Mouse (Mus musculus): ENCODE data around the gene Reps2. TPM values are rescaled to one million over a fixed set of nuclear protein-coding genes. Genes with fewer than 3 reads are reported as not detected.

Gene Reps2
- polyA plus RNA-seq, 1 experiment from 2014 or later: 0.25 TPM

- no peak overlapping the region for H3K4me2 ChIP-seq
- H3K9ac ChIP-seq: no peak overlapping the region
- H3K4me3 ChIP-seq: no peak overlapping the region
- 0 out of 2 replicates have a peak, but pooled peaks cover 4% of the 10 kb centered on the region for H3K27me3 ChIP-seq (replicated peaks)
- ATAC-seq (ENCODE audit: extremely low read depth, insufficient number of reproducible peaks, low FRiP score, low TSS enrichment): no peak
- H3K27ac ChIP-seq (replicated peaks): no peak overlapping the region
- H3K4me1 ChIP-seq: no peaks in the 10 kb centered on the region
- 61% methylated on average over 3 of the region's 3 CpGs for WGBS
- H3K9me3 ChIP-seq: no peaks in the 10 kb centered on the region
- no peaks in the 10 kb centered on the region for H3K36me3 ChIP-seq
Measured at GRCm38 (mm10) chrX:162584349-162584748, 59.1 kb downstream of the Reps2 start.

- H3K4me3 ChIP-seq: no peak overlapping the region
- no peak overlapping the region for H3K9ac ChIP-seq
- H3K4me2 ChIP-seq: no peak overlapping the region
- 0 out of 2 replicates have a peak, but pooled peaks cover 7% of the 10 kb centered on the region for H3K27me3 ChIP-seq (replicated peaks)
- H3K27ac ChIP-seq (replicated peaks): no peak overlapping the region
- no peaks in the 10 kb centered on the region for H3K36me3 ChIP-seq
- no peaks in the 10 kb centered on the region for H3K9me3 ChIP-seq
- ATAC-seq (ENCODE audit: extremely low read depth, insufficient number of reproducible peaks, low FRiP score, low TSS enrichment): no peak
- no peaks in the 10 kb centered on the region for H3K4me1 ChIP-seq
- WGBS: 68% methylated on average over 3 of the region's 3 CpGs
Measured at GRCm38 (mm10) chrX:162580521-162580920, 62.9 kb downstream of the Reps2 start.

- WGBS: 75% methylated on average over 2 of the region's 2 CpGs
- Histone ChIP-seq H3K4me2 (no peak overlapping the region), H3K4me3 (no peak overlapping the region), H3K9me3 (no peaks in the 10 kb centered on the region), H3K27me3 (replicated peaks) (no peaks in the 10 kb centered on the region), H3K36me3 (no peaks in the 10 kb centered on the region), H3K4me1 (no peaks in the 10 kb centered on the region), H3K27ac (replicated peaks) (no peak overlapping the region), H3K9ac (no peak overlapping the region)
- no peak for ATAC-seq (ENCODE audit: extremely low read depth, insufficient number of reproducible peaks, low FRiP score, low TSS enrichment)
Measured at GRCm38 (mm10) chrX:162568439-162568838, 75.0 kb downstream of the Reps2 start.

GRCm38 (mm10) chrX:162565501-162565900 lies 77.9 kb downstream of the Reps2 start:
- no peaks in the 10 kb centered on the region for H3K36me3 ChIP-seq
- no peak overlapping the region for H3K9ac ChIP-seq
- H3K4me2 ChIP-seq: no peak overlapping the region
- H3K4me1 ChIP-seq: no peaks in the 10 kb centered on the region
- no peak for ATAC-seq (ENCODE audit: extremely low read depth, insufficient number of reproducible peaks, low FRiP score, low TSS enrichment)
- H3K9me3 ChIP-seq: no peaks in the 10 kb centered on the region
- 82% methylated on average over 4 of the region's 4 CpGs for WGBS
- no peaks in the 10 kb centered on the region for H3K27me3 ChIP-seq (replicated peaks)
- H3K27ac ChIP-seq (replicated peaks): no peak overlapping the region
- H3K4me3 ChIP-seq: no peak overlapping the region

- Histone ChIP-seq H3K4me1 (peaks cover 12% of the 10 kb centered on the region), H3K4me2 (no peak overlapping the region), H3K27me3 (replicated peaks) (peaks cover 9% of the 10 kb centered on the region; the same call in 1 of the 2 replicates), H3K27ac (replicated peaks) (no peak overlapping the region), H3K9ac (no peak overlapping the region), H3K9me3 (no peaks in the 10 kb centered on the region), H3K4me3 (no peak overlapping the region), H3K36me3 (no peaks in the 10 kb centered on the region)
- ATAC-seq (ENCODE audit: extremely low read depth, insufficient number of reproducible peaks, low FRiP score, low TSS enrichment): no peak
- WGBS: 32% methylated on average over 6 of the region's 6 CpGs
Measured at GRCm38 (mm10) chrX:162556459-162556841, 87.0 kb downstream of the Reps2 start.

GRCm38 (mm10) chrX:162555729-162556458 lies 87.6 kb downstream of the Reps2 start:
- ATAC-seq (ENCODE audit: extremely low read depth, insufficient number of reproducible peaks, low FRiP score, low TSS enrichment): no peak
- no peak overlapping the region for H3K4me3 ChIP-seq
- H3K9ac ChIP-seq: no peak overlapping the region
- no peak overlapping the region for H3K4me2 ChIP-seq
- H3K4me1 ChIP-seq: peaks cover 12% of the 10 kb centered on the region
- H3K9me3 ChIP-seq: no peaks in the 10 kb centered on the region
- no peak overlapping the region for H3K27ac ChIP-seq (replicated peaks)
- H3K27me3 ChIP-seq (replicated peaks): peaks cover 10% of the 10 kb centered on the region; the same call in 1 of the 2 replicates
- no peaks in the 10 kb centered on the region for H3K36me3 ChIP-seq
- WGBS: 83% methylated on average over 1 of the region's 1 CpGs

GRCm38 (mm10) chrX:162554513-162554912 lies 88.9 kb downstream of the Reps2 start:
- WGBS: 58% methylated on average over 3 of the region's 3 CpGs
- H3K27me3 ChIP-seq (replicated peaks): peaks cover 10% of the 10 kb centered on the region; the same call in 1 of the 2 replicates
- H3K4me2 ChIP-seq: no peak overlapping the region
- peaks cover 12% of the 10 kb centered on the region for H3K4me1 ChIP-seq
- no peak for ATAC-seq (ENCODE audit: extremely low read depth, insufficient number of reproducible peaks, low FRiP score, low TSS enrichment)
- H3K9ac ChIP-seq: no peak overlapping the region
- no peaks in the 10 kb centered on the region for H3K9me3 ChIP-seq
- H3K36me3 ChIP-seq: no peaks in the 10 kb centered on the region
- no peak overlapping the region for H3K27ac ChIP-seq (replicated peaks)
- H3K4me3 ChIP-seq: no peak overlapping the region

GRCm38 (mm10) chrX:162552383-162552782 lies 91.1 kb downstream of the Reps2 start:
- Histone ChIP-seq H3K4me2 (no peak overlapping the region), H3K9me3 (peaks cover 3% of the 10 kb centered on the region; the same call in 1 of the 2 replicates), H3K27me3 (replicated peaks) (peaks cover 10% of the 10 kb centered on the region; the same call in 1 of the 2 replicates), H3K4me3 (no peak overlapping the region), H3K27ac (replicated peaks) (no peak overlapping the region), H3K4me1 (peaks cover 12% of the 10 kb centered on the region), H3K36me3 (no peaks in the 10 kb centered on the region), H3K9ac (no peak overlapping the region)
- ATAC-seq (ENCODE audit: extremely low read depth, insufficient number of reproducible peaks, low FRiP score, low TSS enrichment): no peak
- 47% methylated on average over 8 of the region's 8 CpGs for WGBS

GRCm38 (mm10) chrX:162545037-162545436 lies 98.4 kb downstream of the Reps2 start:
- no peak overlapping the region for H3K4me2 ChIP-seq
- peaks cover 3% of the 10 kb centered on the region; the same call in 1 of the 2 replicates for H3K9me3 ChIP-seq
- ATAC-seq (ENCODE audit: extremely low read depth, insufficient number of reproducible peaks, low FRiP score, low TSS enrichment): no peak
- no peak overlapping the region for H3K27ac ChIP-seq (replicated peaks)
- no peak overlapping the region for H3K9ac ChIP-seq
- H3K4me1 ChIP-seq: no peaks in the 10 kb centered on the region
- H3K36me3 ChIP-seq: no peaks in the 10 kb centered on the region
- peaks cover 4% of the 10 kb centered on the region; the same call in 1 of the 2 replicates for H3K27me3 ChIP-seq (replicated peaks)
- H3K4me3 ChIP-seq: no peak overlapping the region

- WGBS: 48% methylated on average over 1 of the region's 1 CpGs
- Histone ChIP-seq H3K36me3 (no peaks in the 10 kb centered on the region), H3K4me1 (no peaks in the 10 kb centered on the region), H3K27ac (replicated peaks) (no peak overlapping the region), H3K4me2 (no peak overlapping the region), H3K27me3 (replicated peaks) (peaks cover 4% of the 10 kb centered on the region; the same call in 1 of the 2 replicates), H3K9ac (no peak overlapping the region), H3K9me3 (no peaks in the 10 kb centered on the region), H3K4me3 (no peak overlapping the region)
- ATAC-seq (ENCODE audit: extremely low read depth, insufficient number of reproducible peaks, low FRiP score, low TSS enrichment): no peak
Measured at GRCm38 (mm10) chrX:162542576-162543227, 100.7 kb downstream of the Reps2 start.

GRCm38 (mm10) chrX:162541961-162542360 lies 101.5 kb downstream of the Reps2 start:
- no peak overlapping the region for H3K9ac ChIP-seq
- no peak overlapping the region for H3K4me3 ChIP-seq
- no peaks in the 10 kb centered on the region for H3K4me1 ChIP-seq
- WGBS: 68% methylated on average over 1 of the region's 1 CpGs
- ATAC-seq (ENCODE audit: extremely low read depth, insufficient number of reproducible peaks, low FRiP score, low TSS enrichment): no peak
- no peak overlapping the region for H3K27ac ChIP-seq (replicated peaks)
- H3K4me2 ChIP-seq: no peak overlapping the region
- no peaks in the 10 kb centered on the region for H3K36me3 ChIP-seq
- H3K9me3 ChIP-seq: no peaks in the 10 kb centered on the region
- peaks cover 4% of the 10 kb centered on the region; the same call in 1 of the 2 replicates for H3K27me3 ChIP-seq (replicated peaks)

All from heart, embryonic 13.5 days (tissue).